Comparison of ENCODE assay signal across 8 mouse cellular contexts in the genomic region with DNA sequence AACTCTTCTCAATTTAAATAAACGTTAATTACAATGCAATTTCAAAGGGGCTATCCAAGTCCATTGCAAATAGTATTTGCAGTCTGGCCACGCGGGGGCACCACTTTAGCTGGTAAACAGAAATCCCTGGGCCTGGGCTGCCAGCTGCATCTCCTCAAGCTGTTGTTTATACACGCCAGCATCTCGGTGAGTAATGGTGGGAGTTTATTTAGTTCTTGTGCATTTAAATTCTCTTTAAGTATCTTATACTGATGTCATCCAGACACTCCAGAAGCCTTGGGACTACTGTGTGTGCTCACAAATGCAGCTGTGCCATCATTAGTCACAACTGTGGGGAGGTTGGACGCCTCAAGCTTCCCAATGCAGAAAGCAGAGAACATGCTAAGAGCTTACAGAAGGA. TPM values are rescaled to one million over a fixed set of nuclear protein-coding genes. Genes with fewer than 3 reads are reported as not detected.
A peak's percentile ranks its signal among the peaks of the same experiment; 100 is the strongest.
DNase-seq lines count a peak whose midpoint lies in the region; ATAC-seq lines count a peak whose summit lies in the region.

No protein-coding gene starts in this region.

- peak overlapping the region; percentile 31; the same call in 1 of the 2 replicates for H3K27ac ChIP-seq in kidney, embryonic 14.5 days (ENCODE audit: low read depth, low read length)
- H3K27ac ChIP-seq in limb, embryonic 10.5 days: no peak overlapping the region

- DNase-seq in spleen, adult 18-20 months: peak; percentile 13 to 46
- no peak for DNase-seq in spleen, adult 12 weeks (ENCODE audit: low spot score)
- DNase-seq in cerebellum, postnatal 4 days (ENCODE audit: low spot score in 2 of 2): peak; percentile 47 to 71
- DNase-seq in gastrocnemius, postnatal 10 days: peak; percentile 77
- peak; percentile 74 for DNase-seq in limb, embryonic 10.5 days (ENCODE audit: low spot score)
- DNase-seq in ovary, postnatal 14 days (ENCODE audit: low spot score): peak; percentile 68
- peak; percentile 72 for DNase-seq in thymus, postnatal 14 days

- no peaks in the 10 kb centered on the region for H3K27me3 ChIP-seq in kidney, embryonic 14.5 days (ENCODE audit: control insufficient read depth, insufficient read depth, low read length)
- no peaks in the 10 kb centered on the region for H3K27me3 ChIP-seq in limb, embryonic 10.5 days (ENCODE audit: low read depth, poor library complexity, severe bottlenecking)

- ATAC-seq in kidney, embryonic 14.5 days (ENCODE audit: low FRiP score, low TSS enrichment): peak; percentile 88

- H3K9me3 ChIP-seq in kidney, embryonic 14.5 days (ENCODE audit: control insufficient read depth, low read length): no peaks in the 10 kb centered on the region
- no peaks in the 10 kb centered on the region for H3K9me3 ChIP-seq in limb, embryonic 10.5 days (replicated peaks)

- no peak overlapping the region for H3K4me2 ChIP-seq in kidney, embryonic 14.5 days (replicated peaks; ENCODE audit: low read depth, low read length)

- H3K36me3 ChIP-seq in kidney, embryonic 14.5 days (ENCODE audit: control insufficient read depth, insufficient read depth, low read length): no peaks in the 10 kb centered on the region
- no peaks in the 10 kb centered on the region for H3K36me3 ChIP-seq in limb, embryonic 10.5 days

- no peaks in the 10 kb centered on the region for H3K4me1 ChIP-seq in kidney, embryonic 14.5 days (ENCODE audit: control insufficient read depth, insufficient read depth, low read length)
- H3K4me1 ChIP-seq in limb, embryonic 10.5 days: no peaks in the 10 kb centered on the region

- WGBS in kidney, embryonic 14.5 days: 16% methylated on average over 6 of the region's 6 CpGs
- WGBS in limb, embryonic 10.5 days: 29% methylated on average over 6 of the region's 6 CpGs

- H3K9ac ChIP-seq in kidney, embryonic 14.5 days (ENCODE audit: low read depth, low read length): no peak overlapping the region

- no peak overlapping the region for H3K4me3 ChIP-seq in kidney, embryonic 14.5 days (ENCODE audit: low read length)
- no peak overlapping the region for H3K4me3 ChIP-seq in limb, embryonic 10.5 days

RNA-seq across cellular contexts. Expression of a gene that starts 13.9 kb away (rescaled TPM):
- 10 to 100 TPM; 45.4 to 46.0 TPM for total RNA-seq in gastrocnemius, postnatal 10 days (2021)
- polyA plus RNA-seq in kidney, embryonic 14.5 days (2014; fragmentation: Nextera tagmentation; extraction: Ambion mirVana): 33.0 and 49.5 TPM in 2 replicates
- polyA plus RNA-seq in limb, embryonic 10.5 days (2016; fragmentation: Nextera tagmentation; extraction: Ambion mirVana): 39.7 and 41.6 TPM in 2 replicates

RNA-seq across cellular contexts. Expression of a gene that starts 30.8 kb away (rescaled TPM):
- total RNA-seq in gastrocnemius, postnatal 10 days (2021): not detected
- not detected in 2 replicates for polyA plus RNA-seq in kidney, embryonic 14.5 days (2014; fragmentation: Nextera tagmentation; extraction: Ambion mirVana)
- polyA plus RNA-seq in limb, embryonic 10.5 days (2016; fragmentation: Nextera tagmentation; extraction: Ambion mirVana): not detected in 2 replicates

RNA-seq across cellular contexts. Expression of a gene that starts 47.7 kb away (rescaled TPM):
- total RNA-seq in gastrocnemius, postnatal 10 days (2021): 10 to 100 TPM; 57.6 to 65.4 TPM
- 126 and 148 TPM in 2 replicates for polyA plus RNA-seq in kidney, embryonic 14.5 days (2014; fragmentation: Nextera tagmentation; extraction: Ambion mirVana)
- polyA plus RNA-seq in limb, embryonic 10.5 days (2016; fragmentation: Nextera tagmentation; extraction: Ambion mirVana): 104 and 117 TPM in 2 replicates

RNA-seq across cellular contexts. Expression of a gene that starts 57.8 kb away (rescaled TPM):
- 10 to 100 TPM; 38.6 to 41.3 TPM for total RNA-seq in gastrocnemius, postnatal 10 days (2021)
- 229 and 331 TPM in 2 replicates for polyA plus RNA-seq in kidney, embryonic 14.5 days (2014; fragmentation: Nextera tagmentation; extraction: Ambion mirVana)
- polyA plus RNA-seq in limb, embryonic 10.5 days (2016; fragmentation: Nextera tagmentation; extraction: Ambion mirVana): 242 and 271 TPM in 2 replicates
